Mouse (Mus musculus): ENCODE measurements around the gene Acsf3. TPM values are rescaled to one million over a fixed set of nuclear protein-coding genes. Genes with fewer than 3 reads are reported as not detected.

Acsf3 gene
- total RNA-seq, 2 experiments from 2014 or later = 29.4 to 31.7 TPM

DNA sequence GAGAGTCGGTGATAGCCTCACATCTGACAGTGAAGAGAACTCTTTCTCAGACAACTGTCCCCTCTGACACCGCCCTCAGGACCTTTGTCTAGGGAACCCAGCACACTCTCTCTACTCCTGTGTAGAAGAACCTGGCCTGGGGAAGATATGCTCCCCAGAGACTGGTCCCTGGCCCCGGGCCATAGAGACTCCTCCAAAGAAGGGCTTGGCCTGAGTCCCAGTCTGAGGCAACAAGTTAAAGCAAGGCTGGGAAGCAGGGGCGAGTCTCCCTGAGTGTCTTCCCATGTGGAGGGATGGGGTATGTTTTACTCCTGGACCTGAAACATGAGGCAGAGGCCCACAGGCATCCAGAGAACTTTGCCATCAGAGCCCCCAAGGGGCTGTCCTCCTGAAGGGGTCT, 70.4 kb downstream of the Acsf3 start:
- intact Hi-C loops (cut with DNase I) = no loop called here
- DNase-seq (ENCODE audit: low spot score) = no peak

DNA sequence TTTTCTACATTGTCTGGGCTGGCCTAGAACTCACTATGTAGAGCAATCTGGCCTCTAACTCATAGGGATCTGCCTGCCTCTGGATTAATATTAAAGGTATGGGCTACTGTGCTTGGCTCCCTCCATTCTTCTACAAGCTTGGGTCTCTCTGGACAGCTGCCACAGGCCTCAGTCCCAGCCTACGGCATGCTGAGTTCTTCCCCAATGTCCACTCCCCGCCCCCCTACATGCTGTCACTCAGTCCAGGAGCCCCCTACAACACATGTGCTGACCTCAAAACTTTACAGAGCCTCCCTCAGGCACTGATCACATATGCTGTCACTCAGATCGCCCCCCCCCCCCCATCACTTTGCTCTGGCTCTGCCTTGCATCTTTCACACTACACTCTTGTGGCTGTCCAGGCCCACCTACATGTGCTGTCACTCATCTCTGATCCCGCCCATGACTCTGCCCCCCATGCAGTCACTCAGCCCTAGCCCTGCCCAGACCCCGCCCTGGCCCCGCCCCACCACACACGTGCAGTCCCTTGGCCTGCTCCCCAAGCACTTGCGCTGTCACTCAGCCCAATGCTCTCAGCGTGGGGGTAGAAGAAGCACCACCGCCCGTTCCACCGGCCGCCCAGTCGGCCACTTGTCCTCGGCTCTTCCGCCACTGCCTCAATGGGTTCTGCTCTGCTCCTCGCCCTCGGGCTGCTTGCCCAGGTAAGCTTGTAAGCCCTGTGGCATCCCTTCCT, 72.7 kb downstream of the Acsf3 start, which contains the start of gene Cdh15:
Gene Cdh15 (plus strand): TSS at position 138 of the 733 bp plus-strand sequence.
- intact Hi-C loops (cut with DNase I) = no loop called here
- DNase-seq (ENCODE audit: low spot score) = no peak

GRCm38 (mm10) chr8:122849152-122849910, 74.0 kb downstream of the Acsf3 start:
- no peak for DNase-seq (ENCODE audit: low spot score)
- intact Hi-C loops (cut with DNase I) = no loop called here

DNA sequence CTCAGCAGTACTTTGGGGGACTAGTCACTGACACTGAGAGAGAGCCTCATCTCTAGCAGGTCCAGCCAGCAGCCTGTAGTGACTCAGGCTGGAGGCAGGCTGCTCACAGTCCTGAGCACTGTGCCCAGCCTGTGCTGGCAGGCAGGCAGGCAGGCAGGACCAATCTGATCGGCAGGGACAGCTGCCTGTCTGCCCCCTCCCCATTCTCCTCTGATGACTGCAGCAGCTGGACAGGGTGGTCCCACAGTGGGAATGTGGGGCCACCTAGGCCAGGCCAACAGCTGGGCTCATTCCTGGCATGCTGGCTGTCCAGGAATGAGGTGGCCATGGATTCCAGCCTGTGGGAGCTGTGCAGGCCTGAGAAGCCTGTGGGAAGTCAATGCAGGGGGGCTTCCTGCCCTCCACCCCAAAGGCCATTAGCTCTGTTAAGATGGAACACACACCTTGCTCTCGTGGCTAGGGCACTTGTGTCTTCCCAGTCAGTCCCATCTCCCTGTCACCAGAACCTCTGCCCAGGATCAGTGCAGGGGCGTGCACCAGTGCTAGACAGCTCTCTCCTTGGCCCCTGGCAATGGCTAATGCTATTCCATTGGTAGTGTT, 75.5 kb downstream of the Acsf3 start:
- intact Hi-C loops (cut with DNase I) = no loop called here
- no peak for DNase-seq (ENCODE audit: low spot score)

GRCm38 (mm10) chr8:122851692-122852545, 76.6 kb downstream of the Acsf3 start:
- no peak for DNase-seq (ENCODE audit: low spot score)
- intact Hi-C loops (cut with DNase I) = no loop called here

GRCm38 (mm10) chr8:122852546-122852905, 77.2 kb downstream of the Acsf3 start:
- intact Hi-C loops (cut with DNase I) = no loop called here
- DNase-seq (ENCODE audit: low spot score) = no peak

DNA sequence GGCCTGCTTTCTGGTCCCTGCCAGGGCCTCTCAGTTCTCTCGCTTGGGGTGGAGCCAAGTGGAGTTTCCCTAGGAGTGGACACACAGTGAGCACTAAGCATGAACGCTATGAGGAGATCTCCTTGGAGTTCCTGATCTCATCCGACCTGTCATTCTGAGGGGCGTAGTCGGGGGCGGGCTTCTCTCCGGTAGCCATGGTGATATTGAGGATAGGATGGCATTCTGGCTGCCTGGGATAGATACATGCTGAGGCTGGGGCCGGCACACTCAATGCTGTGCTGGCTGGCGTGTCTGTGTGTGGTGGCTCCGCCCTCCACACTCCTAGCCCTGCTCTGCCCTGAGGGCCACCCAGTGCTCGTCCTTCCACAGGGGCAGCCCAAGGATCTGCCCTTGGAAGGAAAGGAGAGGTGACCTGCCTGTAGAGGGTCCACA, 78.1 kb downstream of the Acsf3 start:
- intact Hi-C loops (cut with DNase I) = no loop called here
- DNase-seq (ENCODE audit: low spot score) = no peak

- DNase-seq (ENCODE audit: low spot score) = no peak
- intact Hi-C loops (cut with DNase I) = no loop called here
Observed at GRCm38 (mm10) chr8:122854388-122854787, 79.1 kb downstream of the Acsf3 start.

DNA sequence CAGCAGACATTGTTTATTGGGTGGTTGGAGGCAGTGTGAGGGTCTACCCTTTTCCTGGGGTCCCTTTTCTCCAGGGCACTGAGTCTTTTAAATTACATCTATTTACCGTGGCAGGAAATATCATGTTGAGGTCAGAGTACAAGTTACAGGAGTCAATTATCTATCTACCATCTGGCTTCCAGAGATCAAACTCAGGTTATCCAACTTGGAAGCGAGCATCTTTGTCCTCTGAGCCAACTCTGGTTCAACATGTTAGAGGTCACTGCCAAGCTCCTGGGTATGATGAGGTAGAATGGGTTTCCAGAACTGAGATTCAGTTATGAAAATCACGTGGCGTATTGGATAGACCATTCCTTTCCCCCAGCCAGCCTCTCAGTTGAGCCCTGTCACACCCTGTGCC, 79.8 kb downstream of the Acsf3 start:
- no peak for DNase-seq (ENCODE audit: low spot score)
- intact Hi-C loops (cut with DNase I) = no loop called here

GRCm38 (mm10) chr8:122856288-122856687, 81.0 kb downstream of the Acsf3 start:
- DNase-seq (ENCODE audit: low spot score) = no peak
- intact Hi-C loops (cut with DNase I) = no loop called here

GRCm38 (mm10) chr8:122859843-122860242, 84.6 kb downstream of the Acsf3 start:
- DNase-seq (ENCODE audit: low spot score) = no peak
- intact Hi-C loops (cut with DNase I) = no loop called here

DNA sequence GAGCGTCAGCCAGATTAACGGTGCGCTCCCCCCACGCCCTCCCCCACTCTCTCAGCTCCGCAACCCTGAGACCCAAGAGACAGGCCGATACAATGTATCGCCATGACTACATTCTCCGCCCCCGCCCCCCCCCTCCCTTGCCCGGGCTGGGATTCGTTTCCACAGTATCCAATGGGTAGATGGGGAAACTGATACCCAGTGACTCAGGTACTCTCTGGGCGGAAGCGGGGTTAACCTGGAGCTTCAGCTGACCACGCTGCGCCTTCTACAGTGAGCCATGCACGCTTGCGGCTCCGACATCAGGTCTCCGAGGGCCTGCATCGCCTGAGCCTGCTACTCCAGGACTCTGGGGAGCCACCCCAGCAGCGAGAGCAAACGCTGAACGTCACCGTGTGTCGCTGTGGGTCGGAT, 89.4 kb downstream of the Acsf3 start:
- intact Hi-C loops (cut with DNase I) = no loop called here
- no peak for DNase-seq (ENCODE audit: low spot score)

- intact Hi-C loops (cut with DNase I) = no loop called here
- DNase-seq (ENCODE audit: low spot score) = no peak
Observed at GRCm38 (mm10) chr8:122865441-122865840, 90.2 kb downstream of the Acsf3 start.

GRCm38 (mm10) chr8:122866231-122866630, 90.9 kb downstream of the Acsf3 start:
- no peak for DNase-seq (ENCODE audit: low spot score)
- intact Hi-C loops (cut with DNase I) = no loop called here

Other genes with a start within 250 kb of the Acsf3 start
- 10 to 100 TPM; 17.2 to 19.1 TPM for gene Piezo1, start 224.2 kb upstream of the Acsf3 start, total RNA-seq (2021)
- gene Cdt1, start 207.5 kb upstream of the Acsf3 start, total RNA-seq (2021) = 1 to 10 TPM; 2.7 to 3.2 TPM
- gene Aprt, start 198.6 kb upstream of the Acsf3 start, total RNA-seq (2021) = 10 to 100 TPM; 30.6 to 39.3 TPM
- 1 to 10 TPM; 2.9 to 3.4 TPM for gene Galns, start 164.0 kb upstream of the Acsf3 start, total RNA-seq (2021)
- 10 to 100 TPM; 58.4 to 62.8 TPM for gene Trappc2l, start 163.8 kb upstream of the Acsf3 start, total RNA-seq (2021)
- not detected for gene Pabpn1l, start 152.7 kb upstream of the Acsf3 start, total RNA-seq (2021)
- gene Cbfa2t3, start 76.4 kb upstream of the Acsf3 start, total RNA-seq (2021) = 10 to 100 TPM; 18.5 to 25.3 TPM
- gene Cdh15, start 72.5 kb downstream of the Acsf3 start, total RNA-seq (2021) = not detected